Mouse (Mus musculus) liver, embryonic 15.5 days (tissue): ENCODE results near the gene Cyb5d2. TPM values are rescaled to one million over a fixed set of nuclear protein-coding genes. Genes with fewer than 3 reads are reported as not detected.
"Not testable (repeated sequence)": the region's sequence is repeated elsewhere in the genome, so short reads cannot be mapped to it uniquely, and the experiment has no call there.

Experiments
- ATAC-seq: fragments of 200-750 bp; cut with Nextera tagmentation; 2 replicates; pipeline ENCODE4 v1.8.0; 2017; ENCODE audit warnings: moderate number of reproducible peaks, mild to moderate bottlenecking, moderate library complexity; ENCODE audit not compliant: insufficient read depth
- H3K27ac ChIP-seq: fragments of 300-500 bp; sonication (generic); replicated peaks from 2 replicates; pipeline ENCODE4 v1.5.1; 2015; ENCODE audit warnings: mild to moderate bottlenecking, inconsistent platforms
- H3K27me3 ChIP-seq: fragments of 300-500 bp; sonication (generic); 2 replicates; pipeline ENCODE4 v1.6.1; 2015; ENCODE audit warnings: mild to moderate bottlenecking, inconsistent platforms
- H3K36me3 ChIP-seq: fragments of 300-500 bp; sonication (generic); replicated peaks from 2 replicates; pipeline ENCODE4 v1.6.1; 2015; ENCODE audit warnings: moderate library complexity, mild to moderate bottlenecking, inconsistent platforms
- H3K4me1 ChIP-seq: fragments of 300-500 bp; sonication (generic); replicated peaks from 2 replicates; pipeline ENCODE4 v1.6.1; 2015; ENCODE audit warnings: inconsistent platforms
- H3K4me2 ChIP-seq: fragments of 300-500 bp; sonication (generic); 2 replicates; pipeline ENCODE4 v1.6.1; 2015; ENCODE audit warnings: moderate library complexity, mild to moderate bottlenecking, inconsistent platforms
- H3K4me3 ChIP-seq: fragments of 300-500 bp; sonication (generic); replicated peaks from 2 replicates; pipeline ENCODE4 v1.5.1; 2015; ENCODE audit warnings: mild to moderate bottlenecking, inconsistent platforms
- H3K9ac ChIP-seq: fragments of 300-500 bp; sonication (generic); 2 replicates; pipeline ENCODE4 v1.6.1; 2015; ENCODE audit warnings: moderate library complexity, mild to moderate bottlenecking, inconsistent platforms
- H3K9me3 ChIP-seq: fragments of 300-500 bp; sonication (generic); replicated peaks from 2 replicates; pipeline ENCODE4 v1.6.1; 2016; ENCODE audit warnings: inconsistent platforms
- WGBS: fragments of 180-500 bp; shearing (Covaris S2); methylation state at CpG from one replicate; pipeline ENCODE4 v1.1.7; 2015; ENCODE audit warnings: mixed read lengths; ENCODE audit not compliant: insufficient replicate concordance; 5-methylcytosine and 5-hydroxymethylcytosine counted together
- polyA plus RNA-seq: library from polyadenylated mRNA; unstranded; fragments of >200 nt; fragmentation: Nextera tagmentation; extraction: Ambion mirVana; gene quantifications from 2 replicates; pipeline ENCODE4 v1.2.1, GENCODE M21; 2015

Gene Cyb5d2
- polyA plus RNA-seq, 1 experiment from 2014 or later: 3.9 TPM

GRCm38 (mm10) chr11:72778957-72779356 lies 17.0 kb downstream of the Cyb5d2 start:
- H3K4me3 ChIP-seq: no peak overlapping the region
- H3K4me2 ChIP-seq: no peak overlapping the region
- H3K27me3 ChIP-seq: no peaks in the 10 kb centered on the region
- H3K9ac ChIP-seq: no peak overlapping the region
- no peaks in the 10 kb centered on the region for H3K9me3 ChIP-seq
- no peaks in the 10 kb centered on the region for H3K4me1 ChIP-seq
- H3K36me3 ChIP-seq: no peaks in the 10 kb centered on the region
- no peak overlapping the region for H3K27ac ChIP-seq
- ATAC-seq: no peak

GRCm38 (mm10) chr11:72772611-72773010 lies 23.3 kb downstream of the Cyb5d2 start:
- H3K4me1 ChIP-seq, H3K4me3 ChIP-seq, H3K9me3 ChIP-seq, H3K27me3 ChIP-seq, H3K27ac ChIP-seq, ATAC-seq, H3K9ac ChIP-seq, H3K4me2 ChIP-seq: not testable (repeated sequence)
- 42% methylated on average over 1 of the region's 1 CpGs for WGBS
- H3K36me3 ChIP-seq: peaks cover 28% of the 10 kb centered on the region

- H3K4me2 ChIP-seq: no peak overlapping the region
- 60% methylated on average over 4 of the region's 4 CpGs for WGBS
- no peaks in the 10 kb centered on the region for H3K4me1 ChIP-seq
- no peaks in the 10 kb centered on the region for H3K27me3 ChIP-seq
- peaks cover 34% of the 10 kb centered on the region for H3K36me3 ChIP-seq
- no peak overlapping the region for H3K9ac ChIP-seq
- no peaks in the 10 kb centered on the region for H3K9me3 ChIP-seq
- H3K4me3 ChIP-seq: no peak overlapping the region
- no peak overlapping the region for H3K27ac ChIP-seq
- ATAC-seq: no peak
Observed at GRCm38 (mm10) chr11:72771461-72771860, 24.5 kb downstream of the Cyb5d2 start.

- Histone ChIP-seq H3K4me2 (no peak overlapping the region), H3K27ac (no peak overlapping the region), H3K4me3 (no peak overlapping the region), H3K9ac (no peak overlapping the region), H3K36me3 (peaks cover 34% of the 10 kb centered on the region), H3K9me3 (no peaks in the 10 kb centered on the region), H3K4me1 (no peaks in the 10 kb centered on the region), H3K27me3 (no peaks in the 10 kb centered on the region)
- ATAC-seq: no peak
- WGBS: 85% methylated on average over 5 of the region's 5 CpGs
Observed at GRCm38 (mm10) chr11:72770816-72771215, 25.1 kb downstream of the Cyb5d2 start.

GRCm38 (mm10) chr11:72770324-72770723 lies 25.6 kb downstream of the Cyb5d2 start:
- Histone ChIP-seq H3K4me3 (no peak overlapping the region), H3K27me3 (no peaks in the 10 kb centered on the region), H3K4me1 (no peaks in the 10 kb centered on the region), H3K9me3 (no peaks in the 10 kb centered on the region), H3K36me3 (peaks cover 34% of the 10 kb centered on the region), H3K4me2 (no peak overlapping the region), H3K27ac (no peak overlapping the region), H3K9ac (no peak overlapping the region)
- WGBS: 93% methylated on average over 3 of the region's 3 CpGs
- ATAC-seq: no peak

GRCm38 (mm10) chr11:72769061-72769460 lies 26.9 kb downstream of the Cyb5d2 start:
- WGBS: 81% methylated on average over 3 of the region's 3 CpGs
- ATAC-seq: no peak
- H3K4me2 ChIP-seq: no peak overlapping the region
- no peak overlapping the region for H3K4me3 ChIP-seq
- H3K9ac ChIP-seq: no peak overlapping the region
- peaks cover 41% of the 10 kb centered on the region for H3K36me3 ChIP-seq
- H3K9me3 ChIP-seq: no peaks in the 10 kb centered on the region
- no peak overlapping the region for H3K27ac ChIP-seq
- H3K27me3 ChIP-seq: no peaks in the 10 kb centered on the region
- no peaks in the 10 kb centered on the region for H3K4me1 ChIP-seq

GRCm38 (mm10) chr11:72767716-72768115 lies 28.2 kb downstream of the Cyb5d2 start:
- no peaks in the 10 kb centered on the region for H3K27me3 ChIP-seq
- H3K27ac ChIP-seq: no peak overlapping the region; the same call in 1 of the 2 replicates
- no peak overlapping the region for H3K4me2 ChIP-seq
- no peaks in the 10 kb centered on the region for H3K9me3 ChIP-seq
- ATAC-seq: no peak
- H3K4me1 ChIP-seq: no peaks in the 10 kb centered on the region
- H3K4me3 ChIP-seq: no peak overlapping the region
- H3K9ac ChIP-seq: no peak overlapping the region
- peaks cover 54% of the 10 kb centered on the region for H3K36me3 ChIP-seq
- 91% methylated on average over 8 of the region's 8 CpGs for WGBS

- H3K9ac ChIP-seq: no peak overlapping the region
- WGBS: 81% methylated on average over 4 of the region's 4 CpGs
- peaks cover 75% of the 10 kb centered on the region for H3K36me3 ChIP-seq
- no peak overlapping the region for H3K4me2 ChIP-seq
- H3K4me1 ChIP-seq: no peaks in the 10 kb centered on the region
- no peak for ATAC-seq
- no peaks in the 10 kb centered on the region for H3K27me3 ChIP-seq
- H3K27ac ChIP-seq: no peak overlapping the region
- H3K9me3 ChIP-seq: no peaks in the 10 kb centered on the region
- no peak overlapping the region for H3K4me3 ChIP-seq
Observed at GRCm38 (mm10) chr11:72764270-72764669, 31.7 kb downstream of the Cyb5d2 start.

- no peak overlapping the region for H3K9ac ChIP-seq
- no peak for ATAC-seq
- peaks cover 88% of the 10 kb centered on the region for H3K36me3 ChIP-seq
- H3K27me3 ChIP-seq: no peaks in the 10 kb centered on the region
- 59% methylated on average over 1 of the region's 1 CpGs for WGBS
- H3K4me1 ChIP-seq: no peaks in the 10 kb centered on the region
- no peaks in the 10 kb centered on the region for H3K9me3 ChIP-seq
- no peak overlapping the region for H3K4me3 ChIP-seq
- H3K27ac ChIP-seq: no peak overlapping the region
- no peak overlapping the region for H3K4me2 ChIP-seq
Observed at GRCm38 (mm10) chr11:72760781-72761180, 35.2 kb downstream of the Cyb5d2 start.

- H3K36me3 ChIP-seq: peaks cover 98% of the 10 kb centered on the region
Observed at GRCm38 (mm10) chr11:72759581-72759980, 36.4 kb downstream of the Cyb5d2 start.

GRCm38 (mm10) chr11:72758316-72758715 lies 37.6 kb downstream of the Cyb5d2 start:
- Histone ChIP-seq H3K27me3 (no peaks in the 10 kb centered on the region), H3K27ac (no peak overlapping the region), H3K9ac (no peak overlapping the region), H3K4me2 (no peak overlapping the region), H3K36me3 (peaks cover 99% of the 10 kb centered on the region), H3K4me1 (no peaks in the 10 kb centered on the region), H3K9me3 (no peaks in the 10 kb centered on the region), H3K4me3 (no peak overlapping the region)
- 87% methylated on average over 5 of the region's 5 CpGs for WGBS
- ATAC-seq: no peak

More at GRCm38 (mm10) chr11:72759581-72759980, 36.4 kb downstream of the Cyb5d2 start:
- Histone ChIP-seq H3K9ac (no peak overlapping the region), H3K4me3 (no peak overlapping the region), H3K27ac (no peak overlapping the region), H3K4me1 (no peaks in the 10 kb centered on the region), H3K27me3 (no peaks in the 10 kb centered on the region), H3K4me2 (no peak overlapping the region), H3K9me3 (no peaks in the 10 kb centered on the region)
- 87% methylated on average over 6 of the region's 6 CpGs for WGBS
- no peak for ATAC-seq

GRCm38 (mm10) chr11:72751956-72752355 lies 44.0 kb downstream of the Cyb5d2 start:
- no peak overlapping the region for H3K9ac ChIP-seq
- peaks cover 98% of the 10 kb centered on the region for H3K36me3 ChIP-seq
- WGBS: 41% methylated on average over 2 of the region's 2 CpGs
- ATAC-seq: no peak
- H3K27me3 ChIP-seq: no peaks in the 10 kb centered on the region
- no peak overlapping the region for H3K4me3 ChIP-seq
- H3K9me3 ChIP-seq: no peaks in the 10 kb centered on the region
- H3K27ac ChIP-seq: no peak overlapping the region
- no peaks in the 10 kb centered on the region for H3K4me1 ChIP-seq
- H3K4me2 ChIP-seq: no peak overlapping the region
